Mouse (Mus musculus) spleen, adult 10 weeks (tissue): ENCODE results near the gene Tcte1. TPM values are rescaled to one million over a fixed set of nuclear protein-coding genes. Genes with fewer than 3 reads are reported as not detected.

ENCODE experiments used
- polyA plus RNA-seq: library from polyadenylated mRNA; stranded (reverse); fragments of 350-450 nt; fragmentation: Illumina TruSeq; extraction: RNeasy Lipid Tissue Mini Kit (QIAGEN cat#74804); gene quantifications from one replicate; pipeline ENCODE4 v1.2.3, GENCODE M21; 2015; ENCODE audit warnings: low replicate concordance; ENCODE audit not compliant: insufficient read depth

Gene Tcte1
- polyA plus RNA-seq = 0.37 TPM

DNA sequence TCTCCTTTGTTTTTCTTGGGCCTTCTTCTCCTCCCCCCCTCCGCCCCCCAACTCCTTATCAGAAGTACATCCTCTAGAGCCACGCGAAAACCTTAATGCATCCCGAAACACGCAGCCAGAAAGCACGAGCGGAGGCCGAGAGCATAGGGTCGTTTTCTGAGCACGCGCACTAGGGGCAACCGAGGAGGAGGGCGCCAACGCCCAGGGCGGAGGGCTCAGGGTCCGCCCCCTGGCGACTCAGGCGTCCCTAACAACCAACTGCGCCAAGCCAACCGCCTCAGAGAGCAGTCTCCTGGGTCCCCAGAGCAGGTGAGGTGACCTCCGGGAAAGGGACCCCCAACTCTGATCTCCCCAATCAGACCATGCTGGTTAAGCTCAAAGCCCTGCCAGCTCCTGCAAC, at the start of gene Tcte1:
Tcte1 (plus strand) TSS at position 172 of the 400 bp plus-strand sequence.

GRCm38 (mm10) chr17:45474669-45475465, 48.4 kb upstream of the Tcte1 start, which contains the start of gene Spats1:
Spats1 (minus strand) TSS chr17:45475415.

GRCm38 (mm10) chr17:45506700-45507189, 16.5 kb upstream of the Tcte1 start, which contains the start of gene Aars2:
Aars2 (plus strand) TSS chr17:45506841.

DNA sequence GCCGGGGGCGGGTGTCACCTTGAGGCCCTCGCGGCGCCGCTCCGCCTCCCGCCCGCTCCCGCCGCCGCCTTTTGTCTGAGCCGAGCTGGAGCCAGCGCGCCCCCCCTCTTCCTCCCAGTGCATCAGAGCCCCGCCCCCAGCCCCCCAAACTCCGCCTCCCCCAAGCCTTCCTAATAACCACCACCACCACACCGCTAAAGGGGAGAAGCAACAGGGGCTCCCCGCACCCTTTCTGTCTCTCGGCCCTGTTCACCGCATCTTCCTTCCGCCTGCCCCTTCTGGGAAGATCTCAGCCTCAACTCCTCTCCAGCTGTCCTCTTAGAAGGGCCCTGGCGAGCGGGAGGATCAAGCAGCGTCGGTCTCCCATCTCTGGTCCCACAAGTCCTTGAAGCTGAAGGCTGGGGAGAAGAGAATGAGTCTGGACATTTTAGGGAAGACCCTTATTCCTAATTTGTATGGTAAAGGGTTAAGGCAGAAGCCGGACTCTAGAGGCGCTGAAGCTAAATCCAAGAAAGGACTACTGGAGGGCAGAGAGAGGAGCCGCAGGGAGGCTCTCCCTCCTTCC, 26.5 kb downstream of the Tcte1 start, which contains the start of gene Tmem151b:
Tmem151b (minus strand) TSS at position 61 of the 565 bp plus-strand sequence.

DNA sequence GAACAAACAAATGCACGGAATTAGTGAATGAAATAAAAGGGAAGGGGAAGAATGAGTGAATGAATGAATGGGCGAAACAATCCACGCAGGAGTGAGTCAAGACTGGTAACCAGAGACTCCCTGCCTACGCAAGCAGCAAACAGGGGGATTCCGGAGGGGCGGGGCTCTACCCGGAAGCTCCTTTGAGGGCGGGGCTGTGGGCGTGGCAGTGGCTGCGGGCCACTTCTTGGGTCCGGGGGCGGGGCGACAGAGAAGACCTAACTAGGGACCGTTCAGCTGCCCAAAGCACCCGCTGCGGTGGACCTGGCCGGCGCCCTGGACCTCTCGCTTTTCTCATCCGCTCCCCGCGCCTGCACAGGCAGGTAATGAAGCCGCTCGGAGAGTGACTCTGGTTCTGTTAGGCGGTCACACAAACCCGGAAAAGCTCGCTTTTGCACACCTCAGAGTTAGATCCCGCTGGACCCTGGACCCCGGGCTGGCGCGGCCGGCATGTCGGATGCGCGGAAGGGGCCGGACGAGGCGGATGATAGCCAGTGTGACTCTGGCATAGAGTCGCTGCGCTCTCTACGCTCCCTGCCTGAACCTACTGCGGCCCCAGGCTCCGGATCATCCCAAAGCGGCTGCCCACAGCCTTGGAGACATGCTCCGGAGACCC, 32.3 kb downstream of the Tcte1 start, which contains the start of gene Nfkbie:
Nfkbie (plus strand) TSS at position 252 of the 655 bp plus-strand sequence.

GRCm38 (mm10) chr17:45563655-45564530, 40.7 kb downstream of the Tcte1 start, which contains the start of gene Slc35b2:
Slc35b2 (plus strand) TSS chr17:45563874.

DNA sequence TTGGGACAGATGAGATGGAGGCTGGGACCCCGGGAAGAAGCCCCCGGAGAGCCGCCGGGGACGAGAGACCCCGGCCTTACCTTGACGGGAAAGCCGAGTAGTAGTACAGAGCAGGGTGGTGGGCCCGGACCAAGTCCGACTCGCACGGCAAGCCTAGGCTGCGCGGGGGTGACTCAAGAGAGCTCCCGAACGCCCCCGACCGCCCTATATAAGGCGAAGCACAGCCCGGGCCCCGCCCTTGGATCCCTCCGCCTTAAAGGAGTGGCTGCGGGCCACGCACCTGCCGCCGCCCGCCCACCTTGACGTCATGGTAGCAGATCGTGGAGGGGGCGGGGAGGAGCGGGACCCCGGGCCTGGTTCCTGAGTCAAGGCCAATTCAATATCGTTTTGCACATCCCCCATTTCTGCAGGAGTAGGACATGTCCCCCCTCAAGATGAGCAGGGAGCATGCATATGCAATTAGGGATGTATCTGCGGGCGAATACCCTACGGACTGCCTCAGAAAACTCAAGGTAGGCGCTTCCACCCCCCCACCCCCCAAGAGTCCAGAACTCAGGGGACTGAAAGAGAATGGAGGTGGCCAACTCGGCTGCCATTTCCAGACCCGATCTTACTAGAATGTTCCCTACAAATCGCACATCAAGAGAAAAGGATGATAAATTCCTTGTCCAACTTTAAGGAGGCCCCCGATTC, 50.0 kb downstream of the Tcte1 start, which contains the start of gene Hsp90ab1:
Hsp90ab1 (minus strand) TSS at position 185 of the 693 bp plus-strand sequence.

Other genes starting within 250 kb of the Tcte1 start
- gene Cdc5l, start 89.7 kb upstream of the Tcte1 start, polyA plus RNA-seq = 106 TPM
- gene Spats1, start 48.0 kb upstream of the Tcte1 start, polyA plus RNA-seq = not detected
- 2.9 TPM for gene Aars2, start 16.6 kb upstream of the Tcte1 start, polyA plus RNA-seq
- 1.0 TPM for gene Tmem151b, start 26.2 kb downstream of the Tcte1 start, polyA plus RNA-seq
- gene Nfkbie, start 32.3 kb downstream of the Tcte1 start, polyA plus RNA-seq = 69.2 TPM
- gene Slc35b2, start 40.4 kb downstream of the Tcte1 start, polyA plus RNA-seq = 32.4 TPM
- gene Hsp90ab1, start 49.8 kb downstream of the Tcte1 start, polyA plus RNA-seq = 1,285 TPM
- 45.2 TPM for gene Slc29a1, start 76.2 kb downstream of the Tcte1 start, polyA plus RNA-seq
- gene Mymx, start 78.7 kb downstream of the Tcte1 start, polyA plus RNA-seq = not detected
- gene Capn11, start 135.9 kb downstream of the Tcte1 start, polyA plus RNA-seq = not detected
- gene Mrpl14, start 162.9 kb downstream of the Tcte1 start, polyA plus RNA-seq = 13.9 TPM
- gene Tmem63b, start 163.5 kb downstream of the Tcte1 start, polyA plus RNA-seq = 14.2 TPM
- gene 1600014C23Rik, start 210.4 kb downstream of the Tcte1 start, polyA plus RNA-seq = not detected